Mouse (Mus musculus) myocyte (in vitro differentiated cells): ENCODE data around the gene Tcf12. TPM values are rescaled to one million over a fixed set of nuclear protein-coding genes. Genes with fewer than 3 reads are reported as not detected.
A peak's percentile ranks its signal among the peaks of the same experiment; 100 is the strongest.

Experiments used
- H3K27me3 ChIP-seq: one replicate; pipeline ENCODE4 v1.6.1; 2011; ENCODE audit not compliant: control insufficient read depth, insufficient read depth, insufficient read length
- H3K36me3 ChIP-seq: one replicate; pipeline ENCODE4 v1.6.1; 2011; ENCODE audit not compliant: control insufficient read depth, insufficient read depth
- H3K4me2 ChIP-seq: one replicate; pipeline ENCODE4 v1.6.1; 2011; ENCODE audit warnings: low read depth, control low read depth
- H3K4me3 ChIP-seq: one replicate; pipeline ENCODE4 v1.5.1; 2011; ENCODE audit warnings: mild to moderate bottlenecking, control low read depth, moderate library complexity
- H3K79me2 ChIP-seq: one replicate; pipeline ENCODE4 v1.6.1; 2011; ENCODE audit not compliant: control insufficient read depth, insufficient read depth
- H3ac ChIP-seq: one replicate; pipeline ENCODE4 v1.6.1; 2011; ENCODE audit not compliant: control insufficient read depth, insufficient read length
- CEBPB ChIP-seq: IDR thresholded peaks from 2 replicates; pipeline ENCODE4 v1.6.1; 2011; ENCODE audit warnings: mild to moderate bottlenecking, moderate library complexity; ENCODE audit not compliant: poor library complexity, insufficient read depth, severe bottlenecking
- E2F4 ChIP-seq: IDR thresholded peaks from one replicate; pipeline ENCODE4 v1.6.1; 2011; ENCODE audit warnings: mild to moderate bottlenecking, control low read depth, moderate library complexity; ENCODE audit not compliant: insufficient read depth
- MAX ChIP-seq: IDR thresholded peaks from one replicate; pipeline ENCODE4 v1.6.1; 2011; ENCODE audit warnings: low read depth, mild to moderate bottlenecking, control low read depth
- MYOD1 ChIP-seq, 3 experiments: IDR thresholded peaks; one replicate each; pipeline ENCODE4 v1.6.1; 2011; ENCODE audit warnings: control low read depth in 2 of 3, low read depth in 2 of 3, mild to moderate bottlenecking in 2 of 3, moderate library complexity in 1 of 3; ENCODE audit not compliant: insufficient read length in 2 of 3, control insufficient read depth in 1 of 3
- MYOG ChIP-seq, 3 experiments: IDR thresholded peaks; one replicate each; pipeline ENCODE4 v1.6.1; 2011; ENCODE audit warnings: control low read depth in 2 of 3, low read depth in 2 of 3, mild to moderate bottlenecking in 2 of 3; ENCODE audit not compliant: insufficient read length in 2 of 3, control insufficient read depth in 1 of 3, insufficient read depth in 1 of 3
- POLR2A ChIP-seq: IDR thresholded peaks from one replicate; pipeline ENCODE4 v1.6.1; 2011; ENCODE audit warnings: low read depth, mild to moderate bottlenecking, control low read depth, moderate library complexity; ENCODE audit not compliant: insufficient read length
- POLR2AphosphoS2 ChIP-seq: IDR thresholded peaks from one replicate; pipeline ENCODE4 v1.6.1; 2011; ENCODE audit warnings: low read depth, control low read depth; ENCODE audit not compliant: insufficient read length
- REST ChIP-seq: IDR thresholded peaks from one replicate; pipeline ENCODE4 v1.6.1; 2011; ENCODE audit warnings: mild to moderate bottlenecking, control low read depth, moderate library complexity; ENCODE audit not compliant: insufficient read depth, insufficient read length
- SRF ChIP-seq: IDR thresholded peaks from one replicate; pipeline ENCODE4 v1.6.1; 2011; ENCODE audit warnings: low read depth; ENCODE audit not compliant: control insufficient read depth, insufficient read length
- TCF12 ChIP-seq: IDR thresholded peaks from one replicate; pipeline ENCODE4 v1.6.1; 2011; ENCODE audit warnings: mild to moderate bottlenecking, control low read depth; ENCODE audit not compliant: poor library complexity, insufficient read depth, severe bottlenecking
- TCF3 ChIP-seq: IDR thresholded peaks from one replicate; pipeline ENCODE4 v1.6.1; 2011; ENCODE audit warnings: low read depth, control low read depth; ENCODE audit not compliant: insufficient read length
- USF1 ChIP-seq: IDR thresholded peaks from one replicate; pipeline ENCODE4 v1.6.1; 2011; ENCODE audit warnings: low read depth, mild to moderate bottlenecking, control low read depth, moderate library complexity
- polyA plus RNA-seq: library from polyadenylated mRNA; unstranded; fragments of >200 nt; fragmentation: generic; extraction: Trizol; gene quantifications from one replicate; pipeline ENCODE4 v1.2.1, GENCODE M21; 2012; ENCODE audit warnings: missing spikeins

Tcf12 gene
- polyA plus RNA-seq, 1 experiment, result 34.6 TPM

DNA sequence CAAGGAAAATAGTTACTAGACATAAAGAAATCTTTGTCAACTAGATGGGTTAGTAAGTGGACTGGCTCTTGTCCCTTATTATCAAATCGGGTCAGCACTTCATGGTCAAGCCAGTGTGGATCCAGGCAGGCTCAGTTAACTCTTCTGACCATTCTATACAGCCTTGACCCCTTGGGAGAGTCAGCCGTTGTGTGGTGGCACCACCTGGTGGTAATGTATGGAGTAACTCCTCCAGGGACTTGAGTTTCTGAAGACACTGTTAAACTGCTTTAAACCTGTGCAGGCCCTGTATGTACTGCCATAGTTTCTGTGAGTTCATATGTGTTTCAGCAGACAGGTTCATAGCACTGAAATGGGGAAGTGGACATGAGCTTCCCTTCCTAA lies 305.3 kb downstream of the Tcf12 start:
- Histone ChIP-seq H3K36me3 (no peaks in the 10 kb centered on the region), H3ac (no peak overlapping the region), H3K4me2 (no peak overlapping the region), H3K27me3 (no peaks in the 10 kb centered on the region), H3K79me2 (no peaks in the 10 kb centered on the region), H3K4me3 (no peak overlapping the region)
- TF ChIP-seq MYOD1 (IDR thresholded peaks at IDR 0.05; ENCODE audit: control insufficient read depth in 1 of 3, insufficient read length in 2 of 3, low read depth in 2 of 3) (no peak), TCF3 (no peak), USF1 (no peak), E2F4 (no peak), CEBPB (no peak), POLR2A (no peak), TCF12 (no peak), POLR2AphosphoS2 (no peak), SRF (no peak), REST (no peak), MYOG (IDR thresholded peaks at IDR 0.05; ENCODE audit: control insufficient read depth in 1 of 3, insufficient read depth in 1 of 3, insufficient read length in 2 of 3, low read depth in 2 of 3) (no peak), MAX (no peak)

GRCm38 (mm10) chr9:71805646-71806421 lies 305.8 kb downstream of the Tcf12 start:
- Histone ChIP-seq H3K4me3 (no peak overlapping the region), H3K4me2 (peak overlapping the region; percentile 10), H3ac (no peak overlapping the region), H3K79me2 (no peaks in the 10 kb centered on the region), H3K36me3 (no peaks in the 10 kb centered on the region), H3K27me3 (no peaks in the 10 kb centered on the region)
- TF ChIP-seq POLR2AphosphoS2 (no peak), TCF12 (no peak), USF1 (no peak), MAX (no peak), E2F4 (no peak), CEBPB (no peak), MYOG (IDR thresholded peaks at IDR 0.05; ENCODE audit: control insufficient read depth in 1 of 3, insufficient read depth in 1 of 3, insufficient read length in 2 of 3, low read depth in 2 of 3) (no peak), MYOD1 (IDR thresholded peaks at IDR 0.05; ENCODE audit: control insufficient read depth in 1 of 3, insufficient read length in 2 of 3, low read depth in 2 of 3) (no peak), SRF (no peak), POLR2A (no peak), REST (no peak), TCF3 (no peak)

DNA sequence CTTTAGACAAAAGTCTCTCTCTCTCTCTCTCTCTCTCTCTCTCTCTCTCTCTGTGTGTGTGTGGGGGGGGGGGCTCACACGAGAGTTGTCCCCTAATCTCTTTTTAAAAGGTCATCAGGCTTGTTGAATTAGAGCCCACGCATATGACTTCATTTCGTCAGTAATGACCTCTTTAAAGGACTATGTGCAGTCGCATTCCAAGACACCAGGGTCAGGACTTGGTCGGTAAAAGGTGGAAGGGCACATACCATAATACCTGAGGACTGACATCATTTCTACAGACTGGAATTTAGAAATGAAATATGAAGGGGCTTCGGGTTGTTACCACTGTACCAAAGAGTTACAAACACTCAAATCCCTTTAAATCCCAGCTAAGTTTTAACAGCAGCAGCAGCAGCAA lies 307.6 kb downstream of the Tcf12 start:
- TF ChIP-seq TCF3 (no peak), POLR2AphosphoS2 (no peak)
- Histone ChIP-seq H3K4me2 (no peak overlapping the region), H3K27me3 (no peaks in the 10 kb centered on the region), H3K79me2 (no peaks in the 10 kb centered on the region), H3K36me3 (no peaks in the 10 kb centered on the region), H3K4me3 (no peak overlapping the region), H3ac (no peak overlapping the region)

DNA sequence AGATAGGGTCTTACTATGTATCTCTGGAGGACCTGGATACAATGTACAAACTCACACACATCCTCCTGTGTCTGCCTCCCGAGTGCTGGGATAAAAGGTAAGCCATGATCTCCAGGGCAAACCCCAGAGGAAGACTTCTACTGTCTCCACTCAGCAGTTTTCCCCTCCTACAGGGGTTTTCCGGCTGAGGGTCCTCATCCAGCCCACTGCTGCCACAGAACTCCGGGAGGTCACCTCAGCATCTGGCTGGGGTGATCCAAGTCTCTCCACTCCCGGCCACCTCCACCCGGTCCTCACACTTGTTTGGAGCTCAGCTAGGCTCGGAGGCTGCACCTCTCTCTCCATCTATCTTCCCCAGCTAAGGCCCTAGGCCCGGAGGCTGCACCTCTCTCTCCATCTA lies 308.4 kb downstream of the Tcf12 start:
- Histone ChIP-seq H3K27me3 (no peaks in the 10 kb centered on the region), H3ac (no peak overlapping the region), H3K4me2 (no peak overlapping the region), H3K79me2 (no peaks in the 10 kb centered on the region), H3K4me3 (no peak overlapping the region), H3K36me3 (no peaks in the 10 kb centered on the region)
- no peak for TF ChIP-seq SRF

- TF ChIP-seq TCF3 (no peak), POLR2A (no peak), E2F4 (no peak), MYOG (IDR thresholded peaks at IDR 0.05; ENCODE audit: control insufficient read depth in 1 of 3, insufficient read depth in 1 of 3, insufficient read length in 2 of 3, low read depth in 2 of 3) (no peak), CEBPB (no peak), TCF12 (no peak), SRF (no peak), MYOD1 (IDR thresholded peaks at IDR 0.05; ENCODE audit: control insufficient read depth in 1 of 3, insufficient read length in 2 of 3, low read depth in 2 of 3) (no peak)
- H3ac ChIP-seq, result no peak overlapping the region
- no peaks in the 10 kb centered on the region for H3K27me3 ChIP-seq
- H3K4me2 ChIP-seq, result no peak overlapping the region
- H3K36me3 ChIP-seq, result no peaks in the 10 kb centered on the region
- H3K79me2 ChIP-seq, result no peaks in the 10 kb centered on the region
- H3K4me3 ChIP-seq, result no peak overlapping the region
Observed at GRCm38 (mm10) chr9:71799598-71799997, 312.1 kb downstream of the Tcf12 start.
